Mouse (Mus musculus): ENCODE measurements around the gene Cst6. TPM values are rescaled to one million over a fixed set of nuclear protein-coding genes. Genes with fewer than 3 reads are reported as not detected.

Cst6 gene
- polyA plus RNA-seq, 1 experiment from 2014 or later, result not detected

DNA sequence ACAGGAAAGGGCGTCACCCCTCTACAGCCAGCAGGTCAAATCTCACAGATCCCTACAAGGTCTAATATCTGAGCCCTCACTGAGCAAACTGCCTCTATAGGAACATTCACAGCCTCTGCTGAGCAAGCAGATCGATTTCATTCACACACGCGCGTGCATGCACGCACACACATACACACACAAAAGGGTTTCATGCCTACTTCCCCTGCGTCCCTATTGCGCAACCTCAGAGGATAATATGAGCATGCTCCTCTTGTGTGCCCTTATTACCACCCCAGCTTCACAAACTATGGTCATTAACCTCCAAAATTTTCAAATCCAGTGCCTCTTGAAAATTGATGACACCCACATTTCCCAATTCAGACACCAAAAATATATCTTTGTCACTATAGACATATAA is 36.2 kb downstream of the Cst6 start:
- Histone ChIP-seq H3K36me3 (no peaks in the 10 kb centered on the region), H3K27me3 (replicated peaks) (peaks cover under 1% of the 10 kb centered on the region; the same call in 1 of the 2 replicates), H3K4me3 (no peak overlapping the region), H3K4me2 (no peak overlapping the region), H3K27ac (ENCODE audit: poor library complexity, severe bottlenecking) (no peak overlapping the region), H3K9ac (no peak overlapping the region), H3K9me3 (replicated peaks) (peaks cover 19% of the 10 kb centered on the region), H3K4me1 (replicated peaks) (no peaks in the 10 kb centered on the region)
- ATAC-seq (ENCODE audit: insufficient number of reproducible peaks, low FRiP score), result no peak
- WGBS, result 86% methylated on average over 8 of the region's 8 CpGs

DNA sequence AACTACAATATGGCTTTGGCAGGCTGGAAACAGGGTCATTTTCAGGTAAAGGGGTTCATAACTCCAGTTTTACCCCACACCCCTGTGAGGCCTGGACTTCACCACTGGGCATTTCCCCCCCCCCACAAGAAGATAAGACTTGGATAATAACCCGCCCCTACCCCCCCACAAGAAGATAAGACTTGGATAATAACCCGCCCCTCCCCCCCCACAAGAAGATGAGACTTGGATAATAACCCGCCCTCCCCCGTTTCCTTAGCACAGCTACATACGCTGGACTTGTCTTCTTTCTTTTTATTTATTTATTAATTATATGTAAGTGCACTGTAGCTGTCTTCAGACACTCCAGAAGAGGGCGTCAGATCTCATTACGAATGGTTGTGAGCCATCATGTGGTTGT is 40.3 kb downstream of the Cst6 start:
- 81% methylated on average over 7 of the region's 7 CpGs for WGBS
- no peak overlapping the region for H3K4me3 ChIP-seq

DNA sequence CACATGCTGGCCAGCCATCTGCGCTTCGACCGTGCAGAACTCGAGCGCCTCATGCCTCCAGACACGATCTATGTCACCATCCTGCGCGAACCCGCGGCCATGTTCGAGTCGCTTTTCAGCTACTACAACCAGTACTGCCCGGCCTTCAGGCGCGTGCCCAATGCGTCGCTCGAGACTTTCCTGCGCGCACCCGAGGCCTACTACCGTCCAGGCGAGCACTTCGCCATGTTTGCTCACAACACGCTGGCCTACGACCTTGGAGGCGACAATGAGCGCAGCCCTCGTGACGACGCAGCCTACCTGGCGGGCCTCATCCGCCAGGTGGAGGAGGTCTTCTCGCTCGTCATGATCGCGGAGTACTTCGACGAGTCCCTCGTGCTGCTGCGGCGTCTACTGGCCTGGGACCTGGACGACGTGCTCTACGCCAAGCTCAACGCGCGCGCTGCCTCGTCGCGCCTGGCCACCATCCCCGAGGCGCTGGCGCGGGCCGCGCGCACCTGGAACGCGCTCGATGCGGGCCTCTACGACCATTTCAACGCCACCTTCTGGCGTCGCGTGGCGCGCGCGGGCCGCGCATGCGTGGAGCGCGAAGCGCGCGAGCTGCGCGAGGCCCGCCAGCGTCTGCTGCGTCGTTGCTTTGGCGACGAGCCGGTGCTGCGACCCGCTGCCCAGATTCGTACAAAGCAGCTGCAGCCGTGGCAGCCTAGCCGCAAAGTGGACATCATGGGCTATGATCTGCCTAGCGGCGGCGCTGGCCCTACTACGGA is 42.2 kb downstream of the Cst6 start:
- Histone ChIP-seq H3K27ac (ENCODE audit: poor library complexity, severe bottlenecking) (no peak overlapping the region), H3K4me3 (peak overlapping the region; percentile 30), H3K4me2 (peak overlapping the region; percentile 63), H3K4me1 (replicated peaks) (peaks cover 4% of the 10 kb centered on the region; the same call in 1 of the 2 replicates), H3K36me3 (no peaks in the 10 kb centered on the region), H3K27me3 (replicated peaks) (peaks cover 19% of the 10 kb centered on the region), H3K9ac (no peak overlapping the region), H3K9me3 (replicated peaks) (0 out of 2 replicates have a peak, but pooled peaks cover 8% of the 10 kb centered on the region)
- no peak for ATAC-seq (ENCODE audit: insufficient number of reproducible peaks, low FRiP score)
- 28% methylated on average over 98 of the region's 98 CpGs for WGBS

More for the DNA sequence above, 40.3 kb downstream of the Cst6 start:
- Histone ChIP-seq H3K4me1 (replicated peaks) (peaks cover 4% of the 10 kb centered on the region; the same call in 1 of the 2 replicates), H3K27me3 (replicated peaks) (peaks cover 19% of the 10 kb centered on the region), H3K36me3 (no peaks in the 10 kb centered on the region), H3K9me3 (replicated peaks) (0 out of 2 replicates have a peak, but pooled peaks cover 8% of the 10 kb centered on the region), H3K4me2 (no peak overlapping the region), H3K9ac (no peak overlapping the region), H3K27ac (ENCODE audit: poor library complexity, severe bottlenecking) (no peak overlapping the region)
- peak; percentile 73; the same call in 1 of the 2 replicates for ATAC-seq (ENCODE audit: insufficient number of reproducible peaks, low FRiP score)

DNA sequence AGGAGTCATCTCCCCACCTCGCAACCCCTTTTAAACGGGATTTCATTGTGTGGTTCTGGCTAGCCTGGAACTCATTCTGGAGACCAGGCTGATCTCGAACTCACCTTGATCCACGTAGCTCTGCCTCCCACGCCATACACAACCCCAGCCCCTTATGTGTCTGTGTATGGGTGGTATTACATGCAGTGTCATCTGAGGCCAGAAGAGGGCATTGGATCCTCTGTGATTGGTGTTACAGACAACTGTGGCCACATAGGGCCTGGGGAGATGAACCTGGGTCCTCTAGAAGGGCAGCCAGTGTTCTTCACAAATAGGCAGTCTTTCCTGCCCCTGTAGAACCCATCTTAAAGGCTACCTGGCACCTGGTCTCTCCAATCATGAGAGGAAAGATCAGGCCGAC is 43.1 kb downstream of the Cst6 start:
- Histone ChIP-seq H3K9me3 (replicated peaks) (0 out of 2 replicates have a peak, but pooled peaks cover 8% of the 10 kb centered on the region), H3K4me3 (no peak overlapping the region)
- WGBS, result 77% methylated on average over 6 of the region's 6 CpGs

DNA sequence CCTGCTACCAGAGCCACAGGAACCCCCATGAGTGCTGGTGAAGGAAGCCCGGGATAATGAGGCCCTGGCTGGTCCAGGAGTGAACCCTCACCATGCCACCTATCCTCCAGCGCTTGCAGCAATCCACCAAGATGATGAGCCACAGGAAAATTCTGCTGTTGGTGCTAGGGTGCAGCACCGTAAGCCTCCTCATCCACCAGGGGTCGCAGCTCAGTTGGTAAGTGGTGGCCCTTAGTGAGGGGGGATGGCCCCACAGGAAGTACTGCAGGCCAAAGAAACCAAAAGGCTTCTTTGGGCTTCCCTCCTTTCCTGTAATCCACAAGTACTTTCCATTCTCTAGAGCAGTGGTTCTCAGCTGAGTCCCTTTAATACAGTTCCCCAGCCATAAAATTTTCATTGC is 46.9 kb downstream of the Cst6 start:
- H3K4me2 ChIP-seq, result no peak overlapping the region
- H3K27ac ChIP-seq (ENCODE audit: poor library complexity, severe bottlenecking), result no peak overlapping the region
- H3K9ac ChIP-seq, result no peak overlapping the region
- no peak for ATAC-seq (ENCODE audit: insufficient number of reproducible peaks, low FRiP score)
- H3K27me3 ChIP-seq (replicated peaks), result peaks cover 16% of the 10 kb centered on the region
- H3K36me3 ChIP-seq, result no peaks in the 10 kb centered on the region
- WGBS, result 20% methylated on average over 4 of the region's 4 CpGs
- peaks cover 22% of the 10 kb centered on the region for H3K4me1 ChIP-seq (replicated peaks)
- H3K9me3 ChIP-seq (replicated peaks), result 0 out of 2 replicates have a peak, but pooled peaks cover 8% of the 10 kb centered on the region
- no peak overlapping the region for H3K4me3 ChIP-seq

More for the DNA sequence above, 43.1 kb downstream of the Cst6 start:
- Histone ChIP-seq H3K4me1 (replicated peaks) (peaks cover 4% of the 10 kb centered on the region; the same call in 1 of the 2 replicates), H3K27me3 (replicated peaks) (peaks cover 19% of the 10 kb centered on the region), H3K36me3 (no peaks in the 10 kb centered on the region), H3K4me2 (no peak overlapping the region), H3K27ac (ENCODE audit: poor library complexity, severe bottlenecking) (no peak overlapping the region), H3K9ac (no peak overlapping the region)
- no peak for ATAC-seq (ENCODE audit: insufficient number of reproducible peaks, low FRiP score)

DNA sequence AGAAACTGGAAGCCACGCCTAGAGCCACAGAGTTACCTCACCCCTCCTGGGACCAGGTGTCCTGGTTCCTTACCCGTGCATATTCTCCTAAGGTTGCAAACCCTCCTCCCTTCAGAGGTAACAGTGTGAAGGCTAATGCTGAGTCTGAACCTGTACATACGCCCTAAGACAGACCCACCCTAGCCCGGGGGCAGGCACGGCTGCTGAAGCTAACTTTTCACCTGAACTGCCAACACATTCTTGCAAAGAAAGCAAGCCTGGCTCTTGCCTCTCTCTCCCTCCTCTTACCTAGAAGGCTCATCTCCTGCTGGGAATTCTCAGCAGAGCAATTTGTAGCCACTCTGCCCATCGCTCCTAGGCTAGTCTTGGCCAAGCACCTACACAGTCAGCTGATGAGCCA is 48.8 kb downstream of the Cst6 start:
- Histone ChIP-seq H3K36me3 (no peaks in the 10 kb centered on the region), H3K27ac (ENCODE audit: poor library complexity, severe bottlenecking) (no peak overlapping the region), H3K4me1 (replicated peaks) (peaks cover 29% of the 10 kb centered on the region), H3K9me3 (replicated peaks) (no peaks in the 10 kb centered on the region), H3K27me3 (replicated peaks) (peaks cover 4% of the 10 kb centered on the region; the same call in 1 of the 2 replicates), H3K4me2 (no peak overlapping the region), H3K4me3 (no peak overlapping the region), H3K9ac (no peak overlapping the region)
- WGBS, result 75% methylated on average over 6 of the region's 6 CpGs
- no peak for ATAC-seq (ENCODE audit: insufficient number of reproducible peaks, low FRiP score)

DNA sequence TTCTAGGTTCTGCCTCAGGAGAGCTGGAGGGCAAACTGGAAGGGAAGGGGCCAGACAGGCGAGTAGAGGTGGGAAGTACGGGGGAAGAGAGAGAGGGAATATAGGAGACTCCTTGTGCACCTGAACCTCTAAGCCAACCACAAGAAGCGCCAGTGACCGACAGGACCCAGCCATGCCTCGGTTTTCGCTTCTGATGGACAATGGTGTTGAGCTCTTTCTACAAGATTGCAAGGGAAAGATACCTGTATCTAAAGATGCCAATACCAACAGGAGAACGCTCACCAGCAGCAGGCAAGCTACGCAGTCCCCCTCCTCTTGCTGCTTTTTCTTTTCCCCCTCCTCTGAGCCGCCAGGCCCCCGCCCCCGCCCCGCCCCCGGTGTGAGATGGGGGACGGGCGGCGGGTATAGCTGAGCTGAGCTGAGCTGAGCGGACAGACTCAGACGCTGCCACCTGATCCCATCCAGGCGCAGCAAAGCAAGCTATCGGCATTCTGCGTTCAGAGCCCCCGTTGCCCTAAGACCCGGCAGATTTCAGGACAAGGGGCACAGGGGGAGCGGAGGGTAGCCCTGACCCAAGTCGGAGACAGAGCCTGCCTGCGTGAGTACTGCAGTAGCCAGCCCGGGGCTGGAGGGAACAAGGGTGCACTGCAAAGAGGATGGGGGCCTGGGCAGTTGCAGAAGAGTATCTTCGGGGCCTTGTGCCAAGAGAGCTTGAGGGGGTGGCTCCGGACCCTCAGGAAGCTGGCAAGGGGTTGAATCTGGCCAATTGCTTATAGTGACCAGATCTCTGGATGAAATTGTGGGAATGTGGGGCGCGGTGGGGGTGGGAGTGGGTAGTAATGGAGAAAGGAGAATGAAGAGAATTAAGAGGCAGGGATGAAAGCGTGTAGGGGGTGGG is 51.2 kb downstream of the Cst6 start, which contains the start of gene Gal3st3:
Gene Gal3st3, plus strand, starts transcription at position 429 of the 898 bp plus-strand sequence.
- Histone ChIP-seq H3K27me3 (replicated peaks) (peaks cover 4% of the 10 kb centered on the region; the same call in 1 of the 2 replicates), H3K4me3 (peak within 1 kb of the TSS; percentile 57), H3K27ac (ENCODE audit: poor library complexity, severe bottlenecking) (no peak within 1 kb of the TSS), H3K36me3 (peaks cover 8% of the 10 kb centered on the region), H3K9ac (peak within 1 kb of the TSS; percentile 81), H3K9me3 (replicated peaks) (no peaks in the 10 kb centered on the region), H3K4me2 (peak within 1 kb of the TSS; percentile 87), H3K4me1 (replicated peaks) (peaks cover 40% of the 10 kb centered on the region)
- 8% methylated on average over 32 of the region's 32 CpGs for WGBS
- no peak for ATAC-seq (ENCODE audit: insufficient number of reproducible peaks, low FRiP score)

DNA sequence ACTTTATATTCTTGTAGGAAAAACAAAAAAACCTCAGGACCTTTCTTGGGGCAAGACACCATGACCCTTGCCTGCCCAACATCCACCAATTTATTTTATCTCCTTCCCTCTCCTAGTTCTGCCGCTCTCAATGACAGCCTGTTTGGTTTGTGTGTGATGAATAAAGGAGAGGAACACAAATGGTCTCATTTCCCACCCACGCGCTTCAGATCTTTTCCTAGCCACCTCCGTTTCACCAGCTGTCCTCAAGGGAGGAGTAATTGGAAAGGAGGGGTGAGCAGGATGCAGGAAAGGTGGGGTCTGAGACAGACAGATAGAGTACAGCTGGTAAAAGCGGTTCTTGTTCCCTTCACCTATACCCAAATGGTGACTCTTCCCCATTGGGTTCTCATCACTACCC is 52.7 kb downstream of the Cst6 start:
- peaks cover 4% of the 10 kb centered on the region; the same call in 1 of the 2 replicates for H3K27me3 ChIP-seq (replicated peaks)

DNA sequence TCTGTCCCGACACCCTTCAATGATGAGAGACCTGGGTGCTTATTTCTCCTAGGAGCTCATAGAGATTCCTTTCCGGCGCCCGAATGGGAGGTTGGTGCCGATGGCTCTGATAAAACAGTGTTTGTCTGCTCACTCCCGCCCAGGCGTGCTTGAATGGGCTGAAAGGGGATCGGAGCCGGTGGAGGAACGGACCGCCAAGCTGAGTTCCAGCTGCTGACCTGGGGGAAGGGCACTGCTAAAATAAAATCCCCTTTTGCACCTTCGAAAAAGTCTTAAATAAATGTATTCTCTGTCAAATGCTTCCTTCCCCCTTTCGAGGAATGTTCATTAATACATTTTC is 53.7 kb downstream of the Cst6 start:
- peak; percentile 23 for ATAC-seq (ENCODE audit: insufficient number of reproducible peaks, low FRiP score)

More for the DNA sequence above, 52.7 kb downstream of the Cst6 start:
- H3K27ac ChIP-seq (ENCODE audit: poor library complexity, severe bottlenecking), result no peak overlapping the region
- H3K9me3 ChIP-seq (replicated peaks), result no peaks in the 10 kb centered on the region
- no peak for ATAC-seq (ENCODE audit: insufficient number of reproducible peaks, low FRiP score)
- peaks cover 22% of the 10 kb centered on the region for H3K36me3 ChIP-seq
- H3K4me1 ChIP-seq (replicated peaks), result peaks cover 40% of the 10 kb centered on the region
- no peak overlapping the region for H3K9ac ChIP-seq
- H3K4me3 ChIP-seq, result no peak overlapping the region
- H3K4me2 ChIP-seq, result no peak overlapping the region
- WGBS, result 65% methylated on average over 5 of the region's 5 CpGs

DNA sequence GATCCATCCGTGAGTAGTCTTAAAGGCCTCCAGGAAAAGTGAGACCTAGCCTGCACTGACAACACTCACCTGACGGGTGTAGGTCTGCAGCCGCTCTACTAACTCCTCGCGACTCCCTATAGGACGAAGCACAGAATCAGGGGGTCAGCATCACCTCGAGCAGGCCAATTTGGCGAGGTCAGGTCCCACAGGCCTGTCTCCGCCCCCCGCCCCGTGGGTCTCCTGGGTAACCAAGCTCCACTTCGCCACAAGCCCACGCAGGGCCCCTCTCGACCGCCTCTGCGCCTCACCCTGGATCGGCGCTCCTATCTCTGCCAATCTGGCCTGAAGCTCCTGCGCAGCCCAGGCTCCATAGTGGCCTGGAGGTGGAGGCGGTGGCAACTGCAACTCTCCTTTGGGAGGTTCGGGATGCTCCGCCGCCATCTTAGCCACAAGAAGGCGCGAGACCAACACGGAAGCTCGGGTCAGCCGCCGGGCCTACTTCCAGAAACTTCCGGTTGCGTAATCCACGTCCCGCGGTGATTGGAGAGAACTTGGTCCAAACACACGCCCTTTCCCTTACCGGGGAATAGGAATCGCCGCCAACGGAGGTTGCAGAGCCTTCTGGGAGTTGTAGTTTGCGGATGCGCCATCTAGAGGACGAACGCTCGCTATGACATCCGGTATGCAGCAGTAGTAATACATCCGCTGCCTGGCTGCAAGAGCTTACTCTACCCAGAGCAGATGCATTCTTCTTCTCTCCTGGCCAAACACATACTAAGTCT is 54.2 kb downstream of the Cst6 start, which contains the start of gene Sf3b2:
Gene Sf3b2, minus strand, starts transcription at position 484 of the 764 bp plus-strand sequence.
- ATAC-seq (ENCODE audit: insufficient number of reproducible peaks, low FRiP score), result peak; percentile 94
- 0% methylated on average over 46 of the region's 46 CpGs for WGBS
- Histone ChIP-seq H3K27ac (ENCODE audit: poor library complexity, severe bottlenecking) (peak within 1 kb of the TSS; percentile 86), H3K9ac (peak within 1 kb of the TSS; percentile 96), H3K9me3 (replicated peaks) (no peaks in the 10 kb centered on the region), H3K4me1 (replicated peaks) (peaks cover 40% of the 10 kb centered on the region), H3K36me3 (peaks cover 36% of the 10 kb centered on the region), H3K4me3 (peak within 1 kb of the TSS; percentile 97), H3K4me2 (peak within 1 kb of the TSS; percentile 80), H3K27me3 (replicated peaks) (no peaks in the 10 kb centered on the region)

More for the DNA sequence above, 53.7 kb downstream of the Cst6 start:
- Histone ChIP-seq H3K27me3 (replicated peaks) (0 out of 2 replicates have a peak, but pooled peaks cover under 1% of the 10 kb centered on the region), H3K9me3 (replicated peaks) (no peaks in the 10 kb centered on the region), H3K27ac (ENCODE audit: poor library complexity, severe bottlenecking) (peak overlapping the region; percentile 78), H3K4me1 (replicated peaks) (peaks cover 40% of the 10 kb centered on the region), H3K4me3 (peak overlapping the region; percentile 97), H3K36me3 (peaks cover 31% of the 10 kb centered on the region), H3K9ac (peak overlapping the region; percentile 67), H3K4me2 (peak overlapping the region; percentile 80)
- WGBS, result 5% methylated on average over 13 of the region's 13 CpGs

Measured in heart, embryonic 12.5 days (tissue).